Mouse (Mus musculus) liver, embryonic 15.5 days (tissue): ENCODE measurements around the gene Mob3c. TPM values are rescaled to one million over a fixed set of nuclear protein-coding genes. Genes with fewer than 3 reads are reported as not detected.

Source experiments
- ATAC-seq: fragments of 200-750 bp; cut with Nextera tagmentation; 2 replicates; pipeline ENCODE4 v1.8.0; 2017; ENCODE audit warnings: moderate number of reproducible peaks, mild to moderate bottlenecking, moderate library complexity; ENCODE audit not compliant: insufficient read depth
- H3K27ac ChIP-seq: fragments of 300-500 bp; sonication (generic); replicated peaks from 2 replicates; pipeline ENCODE4 v1.5.1; 2015; ENCODE audit warnings: mild to moderate bottlenecking, inconsistent platforms
- H3K27me3 ChIP-seq: fragments of 300-500 bp; sonication (generic); 2 replicates; pipeline ENCODE4 v1.6.1; 2015; ENCODE audit warnings: mild to moderate bottlenecking, inconsistent platforms
- H3K36me3 ChIP-seq: fragments of 300-500 bp; sonication (generic); replicated peaks from 2 replicates; pipeline ENCODE4 v1.6.1; 2015; ENCODE audit warnings: moderate library complexity, mild to moderate bottlenecking, inconsistent platforms
- H3K4me1 ChIP-seq: fragments of 300-500 bp; sonication (generic); replicated peaks from 2 replicates; pipeline ENCODE4 v1.6.1; 2015; ENCODE audit warnings: inconsistent platforms
- H3K4me2 ChIP-seq: fragments of 300-500 bp; sonication (generic); 2 replicates; pipeline ENCODE4 v1.6.1; 2015; ENCODE audit warnings: moderate library complexity, mild to moderate bottlenecking, inconsistent platforms
- H3K4me3 ChIP-seq: fragments of 300-500 bp; sonication (generic); replicated peaks from 2 replicates; pipeline ENCODE4 v1.5.1; 2015; ENCODE audit warnings: mild to moderate bottlenecking, inconsistent platforms
- H3K9ac ChIP-seq: fragments of 300-500 bp; sonication (generic); 2 replicates; pipeline ENCODE4 v1.6.1; 2015; ENCODE audit warnings: moderate library complexity, mild to moderate bottlenecking, inconsistent platforms
- H3K9me3 ChIP-seq: fragments of 300-500 bp; sonication (generic); replicated peaks from 2 replicates; pipeline ENCODE4 v1.6.1; 2016; ENCODE audit warnings: inconsistent platforms
- WGBS: fragments of 180-500 bp; shearing (Covaris S2); methylation state at CpG from one replicate; pipeline ENCODE4 v1.1.7; 2015; ENCODE audit warnings: mixed read lengths; ENCODE audit not compliant: insufficient replicate concordance; 5-methylcytosine and 5-hydroxymethylcytosine counted together
- polyA plus RNA-seq: library from polyadenylated mRNA; unstranded; fragments of >200 nt; fragmentation: Nextera tagmentation; extraction: Ambion mirVana; gene quantifications from 2 replicates; pipeline ENCODE4 v1.2.1, GENCODE M21; 2015

Mob3c gene
- polyA plus RNA-seq, 1 experiment from 2014 or later: 8.0 TPM

GRCm38 (mm10) chr4:115832040-115832439, 4.1 kb downstream of the Mob3c start:
- WGBS: 57% methylated on average over 2 of the region's 2 CpGs
- peaks cover 63% of the 10 kb centered on the region for H3K4me1 ChIP-seq
- H3K27me3 ChIP-seq: no peaks in the 10 kb centered on the region

GRCm38 (mm10) chr4:115835576-115835975, 7.7 kb downstream of the Mob3c start:
- H3K4me2 ChIP-seq: no peak overlapping the region
- H3K27ac ChIP-seq: no peak overlapping the region
- H3K36me3 ChIP-seq: peaks cover 46% of the 10 kb centered on the region
- H3K9ac ChIP-seq: no peak overlapping the region
- H3K4me3 ChIP-seq: no peak overlapping the region
- no peaks in the 10 kb centered on the region for H3K27me3 ChIP-seq
- 62% methylated on average over 2 of the region's 2 CpGs for WGBS
- no peak for ATAC-seq
- peaks cover 54% of the 10 kb centered on the region for H3K4me1 ChIP-seq
- no peaks in the 10 kb centered on the region for H3K9me3 ChIP-seq

More at GRCm38 (mm10) chr4:115832040-115832439, 4.1 kb downstream of the Mob3c start:
- no peak for ATAC-seq
- Histone ChIP-seq H3K4me3 (no peak overlapping the region), H3K9ac (no peak overlapping the region), H3K27ac (no peak overlapping the region), H3K9me3 (no peaks in the 10 kb centered on the region), H3K4me2 (no peak overlapping the region), H3K36me3 (peaks cover 44% of the 10 kb centered on the region)

DNA sequence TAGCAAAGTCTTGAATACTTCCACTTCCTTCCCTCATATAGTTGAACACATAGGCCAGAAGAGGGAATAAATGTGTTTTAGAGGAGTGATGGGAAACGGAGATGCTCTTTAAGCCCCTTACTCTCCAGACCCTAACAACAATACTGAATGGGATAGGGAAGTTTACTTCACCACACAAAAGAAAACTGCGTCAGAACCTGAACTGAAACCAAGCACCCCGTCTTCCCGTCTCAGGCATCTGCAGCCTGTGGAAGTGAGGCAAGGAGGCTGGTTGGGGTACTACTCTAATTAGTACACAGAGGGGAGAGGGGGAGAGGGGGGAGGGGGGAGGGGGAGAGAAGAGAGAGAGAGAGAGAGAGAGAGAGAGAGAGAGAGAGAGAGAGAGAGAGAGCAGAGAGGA, 10.3 kb downstream of the Mob3c start:
- Histone ChIP-seq H3K27me3 (no peaks in the 10 kb centered on the region), H3K4me1 (peaks cover 51% of the 10 kb centered on the region), H3K9ac (peak overlapping the region; percentile 91; the same call in 1 of the 2 replicates), H3K36me3 (peaks cover 46% of the 10 kb centered on the region), H3K4me3 (peak overlapping the region; percentile 85), H3K27ac (peak overlapping the region; percentile 83; the same call in 1 of the 2 replicates), H3K9me3 (no peaks in the 10 kb centered on the region), H3K4me2 (peak overlapping the region; percentile 81)
- 23% methylated on average over 4 of the region's 4 CpGs for WGBS
- ATAC-seq: no peak

GRCm38 (mm10) chr4:115838696-115839641, 11.1 kb downstream of the Mob3c start, which contains the start of gene Mknk1:
Gene Mknk1, plus strand, starts transcription at chr4:115839198.
- ATAC-seq: peak; percentile 94
- H3K4me1 ChIP-seq: peaks cover 59% of the 10 kb centered on the region
- no peaks in the 10 kb centered on the region for H3K9me3 ChIP-seq
- H3K27ac ChIP-seq: peak within 1 kb of the TSS; percentile 83
- H3K27me3 ChIP-seq: no peaks in the 10 kb centered on the region
- peaks cover 45% of the 10 kb centered on the region for H3K36me3 ChIP-seq
- peak within 1 kb of the TSS; percentile 91 for H3K9ac ChIP-seq
- H3K4me3 ChIP-seq: peak within 1 kb of the TSS; percentile 85
- under 1% methylated on average over 51 of the region's 51 CpGs for WGBS
- peak within 1 kb of the TSS; percentile 81 for H3K4me2 ChIP-seq

DNA sequence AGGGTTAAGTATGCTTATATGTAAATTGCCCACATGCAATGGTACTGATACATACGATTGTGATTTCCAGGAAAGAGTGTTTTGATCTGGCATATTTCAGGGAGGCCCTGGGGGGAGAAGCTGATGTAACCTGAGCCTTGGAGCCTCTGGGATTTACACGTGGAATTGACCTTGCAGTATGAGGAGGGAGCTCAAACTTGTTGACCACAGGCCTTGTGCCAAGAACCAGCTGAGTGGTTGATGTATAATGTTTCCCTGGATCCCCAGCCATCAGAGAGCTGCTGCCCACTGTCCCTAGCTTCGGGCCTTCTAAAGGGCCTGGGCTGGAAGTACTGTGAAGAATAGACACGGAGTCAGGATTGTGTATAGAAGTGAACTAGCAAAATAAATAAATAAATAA, 12.1 kb downstream of the Mob3c start:
- peak overlapping the region; percentile 83 for H3K27ac ChIP-seq
- H3K4me2 ChIP-seq: peak overlapping the region; percentile 81
- H3K9ac ChIP-seq: peak overlapping the region; percentile 91
- WGBS: 43% methylated on average over 4 of the region's 4 CpGs
- H3K9me3 ChIP-seq: no peaks in the 10 kb centered on the region
- peaks cover 63% of the 10 kb centered on the region for H3K4me1 ChIP-seq
- H3K4me3 ChIP-seq: peak overlapping the region; percentile 85
- no peaks in the 10 kb centered on the region for H3K27me3 ChIP-seq
- ATAC-seq: no peak
- H3K36me3 ChIP-seq: peaks cover 44% of the 10 kb centered on the region

DNA sequence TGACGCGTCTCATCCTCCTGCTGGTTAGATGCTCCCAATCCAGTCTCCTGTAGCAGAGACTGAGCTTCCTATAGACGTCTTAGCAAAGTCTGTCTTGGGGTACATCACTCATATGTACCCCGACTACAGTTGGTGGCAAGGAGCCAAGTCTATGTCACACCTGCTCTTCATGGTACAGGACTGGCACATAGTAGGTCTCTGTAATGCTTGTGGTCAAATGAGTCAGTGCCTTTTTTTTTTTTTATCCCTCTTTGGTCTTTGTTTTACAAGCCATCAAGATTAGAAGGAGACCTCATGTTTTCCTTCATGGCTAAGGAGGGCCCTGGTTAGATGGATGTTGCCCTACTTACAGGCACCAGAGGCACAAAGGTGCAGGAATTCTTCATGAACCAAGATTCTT, 12.9 kb downstream of the Mob3c start:
- H3K4me3 ChIP-seq: peak overlapping the region; percentile 85
- peaks cover 65% of the 10 kb centered on the region for H3K4me1 ChIP-seq
- peak overlapping the region; percentile 27; the same call in 1 of the 2 replicates for H3K9ac ChIP-seq
- H3K27me3 ChIP-seq: no peaks in the 10 kb centered on the region
- H3K9me3 ChIP-seq: no peaks in the 10 kb centered on the region
- peaks cover 38% of the 10 kb centered on the region for H3K36me3 ChIP-seq
- WGBS: 83% methylated on average over 4 of the region's 4 CpGs
- H3K27ac ChIP-seq: no peak overlapping the region; the same call in 1 of the 2 replicates
- H3K4me2 ChIP-seq: peak overlapping the region; percentile 81
- no peak for ATAC-seq

- WGBS: 57% methylated on average over 2 of the region's 2 CpGs
- Histone ChIP-seq H3K4me2 (0 out of 2 replicates have a peak overlapping the region, but pooled peaks have one; percentile 11), H3K4me1 (peaks cover 84% of the 10 kb centered on the region), H3K4me3 (no peak overlapping the region), H3K27me3 (no peaks in the 10 kb centered on the region), H3K27ac (peak overlapping the region; percentile 97), H3K9ac (no peak overlapping the region), H3K9me3 (no peaks in the 10 kb centered on the region), H3K36me3 (peaks cover 66% of the 10 kb centered on the region)
- no peak for ATAC-seq
Observed at GRCm38 (mm10) chr4:115846656-115847055, 18.8 kb downstream of the Mob3c start.

DNA sequence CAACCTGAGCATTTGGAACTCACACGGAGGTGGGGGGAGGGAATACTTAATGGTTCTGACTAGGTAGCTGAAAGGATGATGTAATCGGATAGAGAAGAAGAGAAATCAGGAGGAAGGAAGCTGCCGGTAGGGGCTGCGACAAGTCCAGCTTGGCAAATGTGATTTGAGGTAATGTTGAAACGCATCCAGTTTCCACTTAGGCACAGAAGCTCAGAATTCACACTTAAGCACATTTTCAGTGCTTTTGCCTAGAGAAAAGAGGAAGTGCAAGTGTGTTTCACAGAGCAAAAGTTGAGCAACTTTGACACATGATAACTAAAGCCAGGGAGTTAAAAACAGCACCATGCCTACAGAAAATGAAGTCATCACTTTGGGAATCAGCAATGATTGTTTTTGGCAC, 19.5 kb downstream of the Mob3c start:
- no peak for ATAC-seq
- H3K9me3 ChIP-seq: no peaks in the 10 kb centered on the region
- peaks cover 87% of the 10 kb centered on the region for H3K4me1 ChIP-seq
- 19% methylated on average over 5 of the region's 5 CpGs for WGBS
- no peaks in the 10 kb centered on the region for H3K27me3 ChIP-seq
- peaks cover 66% of the 10 kb centered on the region for H3K36me3 ChIP-seq
- peak overlapping the region; percentile 97 for H3K27ac ChIP-seq
- peak overlapping the region; percentile 60 for H3K9ac ChIP-seq
- peak overlapping the region; percentile 73 for H3K4me2 ChIP-seq
- 0 out of 2 replicates have a peak overlapping the region, but pooled peaks have one; percentile 9 for H3K4me3 ChIP-seq

DNA sequence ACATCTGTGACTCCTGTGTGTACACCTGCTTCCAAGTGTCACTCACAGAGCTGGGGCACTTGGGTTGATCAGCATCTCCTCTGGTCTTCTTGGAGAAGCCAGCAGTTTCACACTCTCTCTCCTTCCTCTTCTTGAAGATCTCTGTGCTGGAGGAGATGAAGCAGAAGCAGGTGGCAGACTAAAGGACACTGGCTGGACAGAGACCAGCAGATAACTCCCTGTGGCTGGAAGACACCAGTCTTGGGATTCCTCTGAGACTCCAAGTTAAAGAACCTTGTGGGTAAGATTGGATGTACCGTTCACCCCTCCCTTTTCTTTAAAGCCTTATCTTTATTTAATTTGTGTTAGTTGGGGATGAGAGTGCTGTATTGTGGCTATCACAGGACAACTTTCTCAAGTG, 20.2 kb downstream of the Mob3c start:
- no peaks in the 10 kb centered on the region for H3K27me3 ChIP-seq
- H3K4me2 ChIP-seq: peak overlapping the region; percentile 73
- H3K27ac ChIP-seq: peak overlapping the region; percentile 97
- peaks cover 84% of the 10 kb centered on the region for H3K4me1 ChIP-seq
- H3K9ac ChIP-seq: peak overlapping the region; percentile 60; the same call in 1 of the 2 replicates
- peak overlapping the region; percentile 9; the same call in 1 of the 2 replicates for H3K4me3 ChIP-seq
- WGBS: 21% methylated on average over 1 of the region's 1 CpGs
- peak; percentile 5; the same call in 1 of the 2 replicates for ATAC-seq
- H3K9me3 ChIP-seq: no peaks in the 10 kb centered on the region
- H3K36me3 ChIP-seq: peaks cover 69% of the 10 kb centered on the region

GRCm38 (mm10) chr4:115848990-115849677, 21.2 kb downstream of the Mob3c start:
- peak; percentile 99 for ATAC-seq
- peak overlapping the region; percentile 97 for H3K27ac ChIP-seq
- H3K4me3 ChIP-seq: peak overlapping the region; percentile 39
- peaks cover 70% of the 10 kb centered on the region for H3K36me3 ChIP-seq
- 9% methylated on average over 8 of the region's 8 CpGs for WGBS
- H3K4me2 ChIP-seq: peak overlapping the region; percentile 73
- H3K27me3 ChIP-seq: no peaks in the 10 kb centered on the region
- H3K9ac ChIP-seq: peak overlapping the region; percentile 60
- peaks cover 79% of the 10 kb centered on the region for H3K4me1 ChIP-seq
- H3K9me3 ChIP-seq: no peaks in the 10 kb centered on the region
